Mouse (Mus musculus): ENCODE data around the gene Micu1. TPM values are rescaled to one million over a fixed set of nuclear protein-coding genes. Genes with fewer than 3 reads are reported as not detected.

The Micu1 gene
- polyA plus RNA-seq, 1 experiment from 2014 or later, result 40.1 TPM

GRCm38 (mm10) chr10:59687126-59687525 lies 15.2 kb upstream of the Micu1 start:
- H3K9ac ChIP-seq (ENCODE audit: low read depth, low read length), result no peak overlapping the region
- H3K36me3 ChIP-seq (ENCODE audit: control insufficient read depth, insufficient read depth), result no peaks in the 10 kb centered on the region
- WGBS (ENCODE audit: insufficient replicate concordance), result 43% methylated on average over 2 of the region's 2 CpGs
- no peaks in the 10 kb centered on the region for H3K9me3 ChIP-seq (replicated peaks; ENCODE audit: control insufficient read depth, low read length)
- ATAC-seq (ENCODE audit: low read depth), result no peak
- no peak overlapping the region for H3K4me3 ChIP-seq (ENCODE audit: low read depth, low read length)
- H3K4me2 ChIP-seq (ENCODE audit: low read depth, low read length), result no peak overlapping the region
- H3K27ac ChIP-seq (ENCODE audit: low read length), result no peak overlapping the region
- no peaks in the 10 kb centered on the region for H3K4me1 ChIP-seq (ENCODE audit: control insufficient read depth, low read depth, low read length)
- no peaks in the 10 kb centered on the region for H3K27me3 ChIP-seq (ENCODE audit: control insufficient read depth, insufficient read depth, low read depth, low read length)

DNA sequence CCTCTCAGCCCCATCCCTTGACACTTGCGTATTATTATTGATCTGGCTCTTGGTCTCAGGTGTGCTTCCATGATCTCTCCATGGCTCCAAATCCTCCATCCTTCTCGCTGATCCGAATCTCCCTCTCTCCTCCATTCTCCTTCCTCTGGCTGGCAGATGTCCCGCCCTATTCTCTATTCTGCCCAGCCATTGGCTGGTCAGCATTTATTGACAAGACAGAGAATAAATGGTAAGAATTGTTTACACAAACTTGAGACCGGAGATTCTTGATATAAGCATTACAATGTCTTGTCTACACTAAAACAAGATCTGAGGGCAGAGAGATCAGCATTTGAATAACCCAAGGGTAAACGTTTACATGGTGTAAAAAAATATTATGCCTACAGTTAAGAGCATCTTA lies 12.4 kb upstream of the Micu1 start:
- no peak overlapping the region for H3K4me3 ChIP-seq (ENCODE audit: low read depth, low read length)
- no peak overlapping the region for H3K9ac ChIP-seq (ENCODE audit: low read depth, low read length)
- WGBS (ENCODE audit: insufficient replicate concordance), result 61% methylated on average over 6 of the region's 6 CpGs
- H3K27ac ChIP-seq (ENCODE audit: low read length), result no peak overlapping the region
- H3K36me3 ChIP-seq (ENCODE audit: control insufficient read depth, insufficient read depth), result no peaks in the 10 kb centered on the region
- H3K4me2 ChIP-seq (ENCODE audit: low read depth, low read length), result no peak overlapping the region
- H3K4me1 ChIP-seq (ENCODE audit: control insufficient read depth, low read depth, low read length), result no peaks in the 10 kb centered on the region
- no peak for ATAC-seq (ENCODE audit: low read depth)
- no peaks in the 10 kb centered on the region for H3K27me3 ChIP-seq (ENCODE audit: control insufficient read depth, insufficient read depth, low read depth, low read length)
- H3K9me3 ChIP-seq (replicated peaks; ENCODE audit: control insufficient read depth, low read length), result no peaks in the 10 kb centered on the region

DNA sequence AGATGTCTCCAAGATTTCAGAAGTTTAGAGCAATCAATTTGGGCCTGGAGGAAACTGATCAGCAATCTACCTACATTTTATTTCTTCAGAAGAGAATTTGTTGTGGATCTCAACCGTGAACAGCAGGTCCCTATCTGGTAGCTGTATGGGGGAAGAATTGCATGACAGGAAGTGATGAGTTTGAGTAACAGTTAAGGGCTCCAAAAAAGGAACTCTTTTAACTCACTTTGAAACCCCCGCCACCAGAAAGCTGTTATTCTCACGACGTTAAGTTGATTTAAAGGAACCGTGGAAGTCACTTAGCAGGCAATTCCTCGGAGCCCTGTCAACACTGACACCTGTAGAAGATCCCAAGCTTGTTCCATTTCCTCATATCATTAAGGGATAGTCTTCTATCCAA lies 9.8 kb upstream of the Micu1 start:
- Histone ChIP-seq H3K4me2 (ENCODE audit: low read depth, low read length) (no peak overlapping the region), H3K9ac (ENCODE audit: low read depth, low read length) (no peak overlapping the region), H3K4me1 (ENCODE audit: control insufficient read depth, low read depth, low read length) (no peaks in the 10 kb centered on the region), H3K36me3 (ENCODE audit: control insufficient read depth, insufficient read depth) (no peaks in the 10 kb centered on the region), H3K9me3 (replicated peaks; ENCODE audit: control insufficient read depth, low read length) (no peaks in the 10 kb centered on the region), H3K27ac (ENCODE audit: low read length) (no peak overlapping the region), H3K27me3 (ENCODE audit: control insufficient read depth, insufficient read depth, low read depth, low read length) (no peaks in the 10 kb centered on the region), H3K4me3 (ENCODE audit: low read depth, low read length) (no peak overlapping the region)
- no peak for ATAC-seq (ENCODE audit: low read depth)
- 15% methylated on average over 6 of the region's 6 CpGs for WGBS (ENCODE audit: insufficient replicate concordance)

DNA sequence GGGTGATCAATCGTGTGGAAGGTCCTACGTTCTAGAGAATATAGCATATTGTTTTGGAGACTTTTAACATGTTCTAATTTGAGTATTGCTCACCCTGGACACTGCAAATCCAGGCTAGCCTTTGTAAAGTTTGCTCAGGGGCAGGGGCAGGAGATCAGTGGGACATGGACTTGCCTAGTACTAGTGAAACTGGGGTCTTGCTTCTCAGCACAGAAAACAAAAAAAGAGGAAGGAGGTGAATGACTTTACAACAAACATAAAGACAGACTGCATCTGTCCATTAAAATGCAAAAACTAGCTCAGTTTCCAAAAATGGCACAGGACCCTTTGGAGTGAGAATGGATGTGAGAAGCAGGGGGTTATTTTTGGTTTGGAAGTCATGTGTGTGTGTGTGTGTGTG lies 8.2 kb upstream of the Micu1 start:
- no peak overlapping the region for H3K27ac ChIP-seq (ENCODE audit: low read length)
- no peak overlapping the region for H3K4me3 ChIP-seq (ENCODE audit: low read depth, low read length)
- no peaks in the 10 kb centered on the region for H3K36me3 ChIP-seq (ENCODE audit: control insufficient read depth, insufficient read depth)
- 50% methylated on average over 2 of the region's 2 CpGs for WGBS (ENCODE audit: insufficient replicate concordance)
- H3K9me3 ChIP-seq (replicated peaks; ENCODE audit: control insufficient read depth, low read length), result no peaks in the 10 kb centered on the region
- no peaks in the 10 kb centered on the region for H3K27me3 ChIP-seq (ENCODE audit: control insufficient read depth, insufficient read depth, low read depth, low read length)
- H3K4me1 ChIP-seq (ENCODE audit: control insufficient read depth, low read depth, low read length), result no peaks in the 10 kb centered on the region
- H3K4me2 ChIP-seq (ENCODE audit: low read depth, low read length), result no peak overlapping the region
- no peak overlapping the region for H3K9ac ChIP-seq (ENCODE audit: low read depth, low read length)
- no peak for ATAC-seq (ENCODE audit: low read depth)

- no peaks in the 10 kb centered on the region for H3K36me3 ChIP-seq (ENCODE audit: control insufficient read depth, insufficient read depth)
- H3K27me3 ChIP-seq (ENCODE audit: control insufficient read depth, insufficient read depth, low read depth, low read length), result no peaks in the 10 kb centered on the region
- H3K9ac ChIP-seq (ENCODE audit: low read depth, low read length), result no peak overlapping the region
- H3K4me2 ChIP-seq (ENCODE audit: low read depth, low read length), result no peak overlapping the region
- H3K9me3 ChIP-seq (replicated peaks; ENCODE audit: control insufficient read depth, low read length), result no peaks in the 10 kb centered on the region
- no peak overlapping the region for H3K4me3 ChIP-seq (ENCODE audit: low read depth, low read length)
- H3K27ac ChIP-seq (ENCODE audit: low read length), result no peak overlapping the region
- 69% methylated on average over 5 of the region's 5 CpGs for WGBS (ENCODE audit: insufficient replicate concordance)
- peaks cover 13% of the 10 kb centered on the region for H3K4me1 ChIP-seq (ENCODE audit: control insufficient read depth, low read depth, low read length)
- no peak for ATAC-seq (ENCODE audit: low read depth)
These were observed 2.8 kb upstream of the Micu1 start for GRCm38 (mm10) chr10:59699516-59699915.

DNA sequence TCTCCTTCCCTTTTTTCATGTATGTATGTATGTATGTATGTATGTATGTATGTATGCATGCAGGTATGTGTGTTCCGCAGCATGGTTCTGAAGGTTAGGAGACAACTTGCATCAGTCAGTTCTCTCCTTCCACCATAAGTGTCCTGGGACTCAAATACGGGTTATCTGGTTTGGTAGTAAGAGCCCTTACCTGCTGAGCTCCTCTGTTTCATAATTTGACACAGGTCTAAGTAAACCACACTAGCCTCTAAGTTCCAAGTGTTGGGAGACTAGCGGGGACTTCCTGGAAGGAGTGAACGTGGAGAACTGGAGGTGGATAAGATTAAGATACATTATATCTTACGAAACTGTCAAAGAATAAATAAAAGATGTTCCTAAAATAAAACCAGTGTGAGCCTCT lies 472 bp upstream of the Micu1 start:
- Histone ChIP-seq H3K4me3 (ENCODE audit: low read depth, low read length) (peak overlapping the region; percentile 80), H3K4me1 (ENCODE audit: control insufficient read depth, low read depth, low read length) (peaks cover 13% of the 10 kb centered on the region), H3K4me2 (ENCODE audit: low read depth, low read length) (peak overlapping the region; percentile 63), H3K36me3 (ENCODE audit: control insufficient read depth, insufficient read depth) (no peaks in the 10 kb centered on the region), H3K9me3 (replicated peaks; ENCODE audit: control insufficient read depth, low read length) (no peaks in the 10 kb centered on the region), H3K27ac (ENCODE audit: low read length) (peak overlapping the region; percentile 14; the same call in 1 of the 2 replicates), H3K27me3 (ENCODE audit: control insufficient read depth, insufficient read depth, low read depth, low read length) (no peaks in the 10 kb centered on the region), H3K9ac (ENCODE audit: low read depth, low read length) (peak overlapping the region; percentile 35; the same call in 1 of the 2 replicates)
- 37% methylated on average over 5 of the region's 5 CpGs for WGBS (ENCODE audit: insufficient replicate concordance)
- ATAC-seq (ENCODE audit: low read depth), result no peak

GRCm38 (mm10) chr10:59703060-59703760 lies 933 bp downstream of the Micu1 start:
- peak overlapping the region; percentile 63 for H3K4me2 ChIP-seq (ENCODE audit: low read depth, low read length)
- H3K36me3 ChIP-seq (ENCODE audit: control insufficient read depth, insufficient read depth), result no peaks in the 10 kb centered on the region
- no peaks in the 10 kb centered on the region for H3K27me3 ChIP-seq (ENCODE audit: control insufficient read depth, insufficient read depth, low read depth, low read length)
- 16% methylated on average over 15 of the region's 15 CpGs for WGBS (ENCODE audit: insufficient replicate concordance)
- peak overlapping the region; percentile 80 for H3K4me3 ChIP-seq (ENCODE audit: low read depth, low read length)
- peaks cover 17% of the 10 kb centered on the region for H3K4me1 ChIP-seq (ENCODE audit: control insufficient read depth, low read depth, low read length)
- peak overlapping the region; percentile 86 for H3K9ac ChIP-seq (ENCODE audit: low read depth, low read length)
- H3K27ac ChIP-seq (ENCODE audit: low read length), result peak overlapping the region; percentile 80
- ATAC-seq (ENCODE audit: low read depth), result peak; percentile 2; the same call in 1 of the 2 replicates
- no peaks in the 10 kb centered on the region for H3K9me3 ChIP-seq (replicated peaks; ENCODE audit: control insufficient read depth, low read length)

DNA sequence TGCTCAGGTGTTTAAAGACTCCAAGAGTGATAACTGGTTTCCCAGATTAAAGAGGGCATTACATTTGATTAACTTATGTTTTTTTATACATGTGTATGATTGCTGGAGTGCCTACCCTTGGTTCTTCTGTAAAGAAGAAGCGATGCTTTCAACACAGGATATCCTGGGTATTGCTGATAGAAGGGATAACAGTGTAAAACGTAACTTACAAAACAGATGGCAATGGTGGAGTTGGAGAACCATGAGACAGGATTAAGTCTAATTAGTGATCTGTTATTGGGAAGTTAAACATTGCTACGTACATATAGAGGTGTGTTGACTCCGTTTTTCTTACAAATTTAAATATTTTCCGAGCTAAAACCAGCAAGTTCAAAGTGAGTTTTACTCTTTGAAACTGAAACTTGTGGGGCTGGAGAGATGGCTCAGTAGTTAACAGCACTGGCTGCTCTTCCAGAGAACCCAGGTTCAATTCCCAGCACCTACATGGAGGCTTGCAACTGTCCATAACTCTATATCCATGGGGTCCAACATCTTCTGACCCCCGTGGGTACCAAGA lies 4.8 kb downstream of the Micu1 start:
- WGBS (ENCODE audit: insufficient replicate concordance), result 61% methylated on average over 6 of the region's 6 CpGs
- 0 out of 2 replicates have a peak, but pooled peaks cover 3% of the 10 kb centered on the region for H3K36me3 ChIP-seq (ENCODE audit: control insufficient read depth, insufficient read depth)
- H3K4me2 ChIP-seq (ENCODE audit: low read depth, low read length), result no peak overlapping the region
- no peaks in the 10 kb centered on the region for H3K9me3 ChIP-seq (replicated peaks; ENCODE audit: control insufficient read depth, low read length)
- no peaks in the 10 kb centered on the region for H3K27me3 ChIP-seq (ENCODE audit: control insufficient read depth, insufficient read depth, low read depth, low read length)
- peaks cover 12% of the 10 kb centered on the region for H3K4me1 ChIP-seq (ENCODE audit: control insufficient read depth, low read depth, low read length)
- H3K9ac ChIP-seq (ENCODE audit: low read depth, low read length), result no peak overlapping the region
- no peak for ATAC-seq (ENCODE audit: low read depth)
- no peak overlapping the region for H3K4me3 ChIP-seq (ENCODE audit: low read depth, low read length)
- H3K27ac ChIP-seq (ENCODE audit: low read length), result no peak overlapping the region

- Histone ChIP-seq H3K9me3 (replicated peaks; ENCODE audit: control insufficient read depth, low read length) (no peaks in the 10 kb centered on the region), H3K4me2 (ENCODE audit: low read depth, low read length) (no peak overlapping the region), H3K27me3 (ENCODE audit: control insufficient read depth, insufficient read depth, low read depth, low read length) (no peaks in the 10 kb centered on the region), H3K27ac (ENCODE audit: low read length) (no peak overlapping the region), H3K4me1 (ENCODE audit: control insufficient read depth, low read depth, low read length) (peaks cover 11% of the 10 kb centered on the region), H3K36me3 (ENCODE audit: control insufficient read depth, insufficient read depth) (0 out of 2 replicates have a peak, but pooled peaks cover 3% of the 10 kb centered on the region), H3K9ac (ENCODE audit: low read depth, low read length) (no peak overlapping the region), H3K4me3 (ENCODE audit: low read depth, low read length) (no peak overlapping the region)
- WGBS (ENCODE audit: insufficient replicate concordance), result 59% methylated on average over 2 of the region's 2 CpGs
- no peak for ATAC-seq (ENCODE audit: low read depth)
These were observed 5.3 kb downstream of the Micu1 start for GRCm38 (mm10) chr10:59707595-59707994.
